Mouse (Mus musculus): ENCODE measurements around the gene Agpat1.

Agpat1 gene

GRCm38 (mm10) chr17:34655581-34655991 lies 51.5 kb downstream of the Agpat1 start:
- peak; percentile 100 for DNase-seq

GRCm38 (mm10) chr17:34656666-34657065 lies 52.6 kb downstream of the Agpat1 start:
- peak; percentile 98 for DNase-seq

DNA sequence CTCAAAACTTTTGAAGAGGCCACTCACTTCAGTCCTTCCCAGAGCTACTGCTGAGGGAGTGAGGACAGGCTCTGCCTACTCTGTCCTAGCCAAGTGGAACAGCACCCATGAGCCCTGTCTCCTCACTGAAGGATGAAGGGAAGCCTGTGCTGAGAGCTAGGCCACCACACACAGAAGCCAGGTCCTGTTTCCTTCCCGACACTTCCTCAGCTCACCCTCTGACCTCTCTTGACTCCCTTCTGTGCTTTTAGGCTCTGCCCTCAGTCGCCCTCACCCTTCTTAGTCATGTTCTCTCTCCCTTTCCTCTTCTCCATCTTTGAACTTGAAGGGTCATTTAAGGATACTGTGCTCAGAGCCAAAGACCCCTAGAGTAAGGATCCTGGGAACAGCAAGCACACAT lies 53.2 kb downstream of the Agpat1 start:
- DNase-seq, result peak; percentile 97

DNA sequence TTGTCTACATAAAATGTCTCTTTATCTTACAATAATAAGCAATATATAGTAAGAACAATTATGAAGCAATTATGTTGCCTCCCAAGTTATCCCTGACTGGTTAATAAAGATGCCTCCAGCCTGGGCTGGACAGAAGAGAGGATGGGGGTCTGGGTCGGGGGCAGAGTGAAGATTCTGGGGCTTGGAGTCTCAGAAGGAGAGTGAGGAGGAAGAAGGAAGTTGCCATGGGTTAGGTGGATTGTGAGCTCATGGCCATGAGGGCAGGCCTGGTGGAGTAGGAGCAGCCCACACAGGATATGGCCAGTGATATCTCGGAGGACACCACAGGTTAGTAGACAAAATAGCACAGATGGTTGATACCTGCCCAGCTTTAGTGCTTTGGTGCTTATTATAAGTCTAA lies 54.1 kb downstream of the Agpat1 start:
- DNase-seq, result peak; percentile 91

DNA sequence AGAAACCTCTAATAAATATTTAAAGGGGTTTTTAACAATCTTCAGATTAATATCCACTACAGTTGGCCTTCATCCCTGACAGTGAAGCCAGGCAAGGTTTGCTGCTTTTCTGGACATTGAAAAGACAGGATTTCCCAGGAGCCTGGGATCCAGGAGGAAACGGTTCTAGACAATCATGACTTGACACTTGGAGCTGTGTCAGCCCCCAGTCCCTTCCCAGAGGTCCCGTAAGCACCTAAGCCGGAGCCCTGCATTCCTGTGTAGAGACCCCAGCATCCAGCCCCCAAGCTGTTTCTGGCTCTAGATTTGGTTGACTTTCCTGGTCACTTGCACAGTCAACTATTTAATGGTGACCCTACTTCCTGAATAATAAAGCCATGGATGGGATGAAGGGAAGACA lies 54.5 kb downstream of the Agpat1 start:
- peak; percentile 92 for DNase-seq

GRCm38 (mm10) chr17:34659181-34659896 lies 55.3 kb downstream of the Agpat1 start:
- peak; percentile 98 for DNase-seq

DNA sequence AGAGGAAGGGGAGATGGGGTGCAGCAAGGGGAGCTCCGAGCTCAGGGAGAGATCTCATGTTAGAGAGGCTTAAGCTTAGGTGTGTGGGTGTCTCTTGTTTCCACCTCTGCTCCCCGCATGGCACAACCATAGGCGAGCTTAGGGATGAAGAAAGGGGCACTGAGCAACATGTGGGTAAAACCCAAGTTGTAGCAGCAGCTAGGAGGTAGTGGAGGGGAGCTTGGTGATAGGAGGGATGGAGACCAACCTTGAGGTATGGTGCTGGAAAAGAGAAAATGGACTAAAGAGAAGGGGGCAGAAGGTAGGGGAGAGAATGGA lies 55.8 kb downstream of the Agpat1 start:
- peak; percentile 91 for DNase-seq

DNA sequence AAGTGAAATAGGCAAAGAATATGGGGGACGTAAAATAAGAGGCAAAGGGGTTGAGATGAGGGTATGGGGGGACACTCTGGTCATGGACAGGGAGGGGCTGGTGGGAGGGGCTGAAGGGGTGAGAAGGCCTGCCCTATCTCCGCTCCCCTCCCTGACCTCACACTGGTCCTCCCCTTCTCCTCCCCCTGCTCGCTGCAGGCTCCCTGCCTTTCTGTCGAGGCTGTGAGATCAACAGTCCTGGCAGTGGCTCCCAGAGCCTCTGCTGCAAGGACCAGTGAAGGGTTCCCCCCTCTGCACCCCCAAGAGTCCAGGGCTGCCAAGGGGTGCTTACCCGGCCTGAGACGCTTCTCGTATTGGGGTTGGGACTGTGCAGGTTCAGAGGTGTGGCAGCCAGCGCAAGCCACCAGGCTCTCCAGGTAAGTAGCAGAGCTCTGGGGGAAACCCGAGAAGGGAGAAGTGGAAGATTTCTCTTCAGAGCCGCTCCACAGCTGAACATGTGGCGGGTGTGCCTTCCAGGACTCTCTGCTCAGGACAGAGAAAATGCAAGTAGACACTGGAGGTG lies 56.3 kb downstream of the Agpat1 start:
- DNase-seq, result peak; percentile 99

- peak; percentile 99 for DNase-seq
These were observed 57.1 kb downstream of the Agpat1 start for GRCm38 (mm10) chr17:34661121-34661591.

GRCm38 (mm10) chr17:34662468-34662867 lies 58.4 kb downstream of the Agpat1 start:
- peak; percentile 95 for DNase-seq

- peak; percentile 93 for DNase-seq
These were observed 58.9 kb downstream of the Agpat1 start for GRCm38 (mm10) chr17:34662978-34663377.

Data from heart, adult 11 months (tissue).